16 mouse cellular contexts compared by ENCODE assay signal in the genomic region with DNA sequence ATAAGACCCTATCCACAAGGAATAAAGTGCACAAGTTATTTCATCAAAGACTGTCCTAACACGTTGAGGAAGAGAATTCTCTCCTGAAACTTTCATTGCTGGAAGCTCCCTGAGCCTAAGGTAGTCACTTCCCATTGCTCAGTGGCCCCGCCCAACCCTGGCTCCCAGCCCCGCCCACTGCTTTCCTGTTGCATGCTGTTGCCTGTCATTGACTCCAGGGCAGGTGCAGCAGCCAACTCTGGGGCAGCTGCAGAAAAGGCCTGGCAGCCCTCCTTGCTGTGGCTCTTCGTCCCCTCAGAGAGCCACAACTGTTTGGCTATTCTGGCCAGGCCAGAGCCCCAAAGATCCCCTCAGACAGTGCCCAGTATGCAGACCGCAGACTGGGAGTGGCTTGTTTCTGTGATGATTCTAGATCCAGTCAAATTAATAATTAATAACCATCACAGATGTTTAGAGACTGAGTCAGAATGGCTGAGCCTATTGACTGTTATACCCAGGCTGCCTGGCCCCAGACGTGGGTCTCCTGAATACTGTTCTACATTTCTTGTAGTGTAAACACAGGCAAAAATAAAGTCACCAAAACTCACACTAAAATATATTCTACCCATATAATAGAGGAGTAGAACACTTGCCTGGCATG.
DNase-seq lines count a peak whose midpoint lies in the region; ATAC-seq and TF ChIP-seq lines count a peak whose summit lies in the region.
"Had no signal": no experiment of that assay in that cellular context is flagged by ENCODE, and none has a peak within 500 bp of the region (broad histone marks: within the 10 kb centered on the region; RNA-seq: fewer than 3 reads in every experiment).

No protein-coding gene starts in this region.

- no peak for TF ChIP-seq CTCF in thymus, adult 2 months (IDR thresholded peaks at IDR 0.05; ENCODE audit: borderline replicate concordance, control insufficient read depth, extremely low read depth, insufficient read depth, low read length, poor library complexity)

- no peak overlapping the region for H3K9ac ChIP-seq in embryonic facial prominence, embryonic 14.5 days (ENCODE audit: low read depth, low read length)
- no peak overlapping the region for H3K9ac ChIP-seq in intestine, embryonic 15.5 days
- H3K9ac ChIP-seq in hindbrain, embryonic 16.5 days (ENCODE audit: low read depth, low read length) = no peak overlapping the region
- H3K9ac ChIP-seq: lung, embryonic 15.5 days had no signal

- H3K4me1 ChIP-seq in embryonic facial prominence, embryonic 14.5 days (ENCODE audit: control insufficient read depth, insufficient read depth, low read length) = no peaks in the 10 kb centered on the region
- peaks cover 11% of the 10 kb centered on the region for H3K4me1 ChIP-seq in embryonic facial prominence, embryonic 10.5 days
- no peaks in the 10 kb centered on the region for H3K4me1 ChIP-seq in thymus, adult 2 months (replicated peaks; ENCODE audit: control insufficient read depth, insufficient read depth, low read length)
- H3K4me1 ChIP-seq in intestine, embryonic 15.5 days (replicated peaks) = 0 out of 2 replicates have a peak, but pooled peaks cover 2% of the 10 kb centered on the region
- no peaks in the 10 kb centered on the region for H3K4me1 ChIP-seq in hindbrain, embryonic 16.5 days (ENCODE audit: control insufficient read depth, insufficient read depth, low read depth, low read length)

- H3K9me3 ChIP-seq in embryonic facial prominence, embryonic 14.5 days (ENCODE audit: control insufficient read depth, low read length) = no peaks in the 10 kb centered on the region
- H3K9me3 ChIP-seq in embryonic facial prominence, embryonic 10.5 days = no peaks in the 10 kb centered on the region
- H3K9me3 ChIP-seq in intestine, embryonic 15.5 days = no peaks in the 10 kb centered on the region
- no peaks in the 10 kb centered on the region for H3K9me3 ChIP-seq in hindbrain, embryonic 16.5 days (ENCODE audit: control insufficient read depth, low read length)
- H3K9me3 ChIP-seq: heart, embryonic 10.5 days; lung, embryonic 15.5 days had no signal

- no peak for TF ChIP-seq POLR2A in thymus, adult 2 months (IDR thresholded peaks at IDR 0.05; ENCODE audit: control insufficient read depth, extremely low read depth, insufficient read depth, low read length, poor library complexity)

- H3K36me3 ChIP-seq in embryonic facial prominence, embryonic 14.5 days (ENCODE audit: control insufficient read depth, insufficient read depth, low read length) = no peaks in the 10 kb centered on the region
- H3K36me3 ChIP-seq in embryonic facial prominence, embryonic 10.5 days (replicated peaks) = no peaks in the 10 kb centered on the region
- H3K36me3 ChIP-seq in thymus, adult 2 months (ENCODE audit: control insufficient read depth, insufficient read depth, low read length) = no peaks in the 10 kb centered on the region
- no peaks in the 10 kb centered on the region for H3K36me3 ChIP-seq in intestine, embryonic 15.5 days
- no peaks in the 10 kb centered on the region for H3K36me3 ChIP-seq in hindbrain, embryonic 16.5 days (ENCODE audit: control insufficient read depth, insufficient read depth, low read length)
- H3K36me3 ChIP-seq: heart, embryonic 10.5 days; lung, embryonic 15.5 days; midbrain, embryonic 10.5 days had no signal

- no peak overlapping the region for H3K27ac ChIP-seq in embryonic facial prominence, embryonic 14.5 days (replicated peaks; ENCODE audit: low read depth, low read length)
- H3K27ac ChIP-seq in embryonic facial prominence, embryonic 10.5 days (replicated peaks) = no peak overlapping the region
- no peak overlapping the region for H3K27ac ChIP-seq in thymus, adult 2 months (ENCODE audit: control insufficient read depth, insufficient read depth, low read length)
- H3K27ac ChIP-seq in intestine, embryonic 15.5 days = no peak overlapping the region
- H3K27ac ChIP-seq in hindbrain, embryonic 16.5 days (ENCODE audit: low read depth, low read length) = no peak overlapping the region
- H3K27ac ChIP-seq: heart, embryonic 10.5 days; layer of hippocampus, adult 2 months; lung, embryonic 15.5 days; midbrain, embryonic 10.5 days had no signal

- no peaks in the 10 kb centered on the region for H3K27me3 ChIP-seq in embryonic facial prominence, embryonic 14.5 days (replicated peaks; ENCODE audit: control insufficient read depth, insufficient read depth, low read length)
- H3K27me3 ChIP-seq in embryonic facial prominence, embryonic 10.5 days (replicated peaks; ENCODE audit: low read depth, poor library complexity, severe bottlenecking) = no peaks in the 10 kb centered on the region
- H3K27me3 ChIP-seq in thymus, adult 2 months (ENCODE audit: control insufficient read depth, insufficient read depth, low read length) = no peaks in the 10 kb centered on the region
- no peaks in the 10 kb centered on the region for H3K27me3 ChIP-seq in intestine, embryonic 15.5 days (replicated peaks)
- H3K27me3 ChIP-seq in hindbrain, embryonic 16.5 days (replicated peaks; ENCODE audit: control insufficient read depth, insufficient read depth, low read length) = no peaks in the 10 kb centered on the region
- H3K27me3 ChIP-seq: lung, embryonic 15.5 days had no signal

- H3K4me3 ChIP-seq in embryonic facial prominence, embryonic 14.5 days (ENCODE audit: low read depth, low read length) = no peak overlapping the region
- H3K4me3 ChIP-seq in embryonic facial prominence, embryonic 10.5 days = no peak overlapping the region
- no peak overlapping the region for H3K4me3 ChIP-seq in thymus, adult 2 months (ENCODE audit: control insufficient read depth, insufficient read depth, low read length)
- no peak overlapping the region for H3K4me3 ChIP-seq in intestine, embryonic 15.5 days (replicated peaks)
- no peak overlapping the region for H3K4me3 ChIP-seq in hindbrain, embryonic 16.5 days (ENCODE audit: low read length)
- H3K4me3 ChIP-seq: heart, embryonic 10.5 days; layer of hippocampus, adult 2 months; lung, embryonic 15.5 days; midbrain, embryonic 10.5 days had no signal

- DNase-seq in embryonic facial prominence, embryonic 14.5 days (ENCODE audit: low spot score) = peak; percentile 33
- DNase-seq in embryonic facial prominence, embryonic 10.5 days (ENCODE audit: low spot score) = no peak
- peak; percentile 12 for DNase-seq in thymus, adult 2 months
- no peak for DNase-seq in thymus, postnatal 0 days (ENCODE audit: low spot score)
- DNase-seq in thymus, postnatal 4 days = peak; percentile 47
- no peak for DNase-seq in heart, adult 9 months (ENCODE audit: low spot score in 2 of 2)
- DNase-seq: adrenal gland, postnatal 25 days; cerebellum, postnatal 10 days had no signal

- H3K4me2 ChIP-seq in embryonic facial prominence, embryonic 14.5 days (ENCODE audit: low read depth, low read length) = no peak overlapping the region
- no peak overlapping the region; the same call in 1 of the 2 replicates for H3K4me2 ChIP-seq in intestine, embryonic 15.5 days (replicated peaks)
- H3K4me2 ChIP-seq in hindbrain, embryonic 16.5 days (ENCODE audit: low read length) = no peak overlapping the region
- H3K4me2 ChIP-seq: lung, embryonic 15.5 days had no signal

- peak; percentile 18; the same call in 1 of the 2 replicates for ATAC-seq in embryonic facial prominence, embryonic 14.5 days (ENCODE audit: low read depth)
- ATAC-seq in intestine, embryonic 15.5 days = peak; percentile 80
- no peak for ATAC-seq in hindbrain, embryonic 16.5 days
- ATAC-seq: forebrain, embryonic 14.5 days; inflammation-experienced regulatory T-cells, adult 6 months had no signal

- WGBS in embryonic facial prominence, embryonic 14.5 days = 62% methylated on average over 6 of the region's 6 CpGs
- WGBS in embryonic facial prominence, embryonic 10.5 days = 56% methylated on average over 6 of the region's 6 CpGs
- 58% methylated on average over 6 of the region's 6 CpGs for WGBS in thymus, adult 2 months
- WGBS in intestine, embryonic 15.5 days = 49% methylated on average over 6 of the region's 6 CpGs
- WGBS in hindbrain, embryonic 16.5 days = 54% methylated on average over 6 of the region's 6 CpGs

Comparison
In these comparisons a context has a peak if more than half of its experiments do, and no peak if none do; other contexts are left out.
1. DNase-seq: peak in embryonic facial prominence, embryonic 14.5 days (single experiment), thymus, adult 2 months (single experiment) and thymus, postnatal 4 days (single experiment); none in embryonic facial prominence, embryonic 10.5 days (single experiment), thymus, postnatal 0 days (single experiment) and heart, adult 9 months (0 of 2).